Mouse (Mus musculus): ENCODE measurements at regions not wholly inside any gene's neighbourhood (a gene's known extent, or its start where the extent isn't known, plus 50 kb on each side); places are given as distances from the start of the nearest gene placed in this dataset.

DNA sequence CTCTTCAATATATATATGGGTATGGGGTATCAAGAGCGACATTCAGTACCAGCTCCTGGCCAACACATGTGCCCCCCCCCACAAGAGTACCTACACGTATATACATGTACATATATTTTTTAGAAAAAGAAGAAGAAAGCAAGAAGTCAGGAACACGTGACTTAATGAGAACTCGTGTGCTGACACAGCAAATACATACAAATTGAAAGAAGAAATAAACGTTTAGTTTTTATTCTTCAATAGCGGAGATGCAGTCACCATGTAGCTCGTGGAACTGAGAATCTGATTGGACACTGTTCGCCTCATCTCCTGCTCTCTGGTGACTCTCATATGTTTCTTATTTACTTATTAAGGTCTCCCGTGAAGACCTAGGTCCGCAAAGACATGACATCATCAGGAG is 80.3 kb upstream of the Six2 start:
- Histone ChIP-seq H3K4me1 (replicated peaks; ENCODE audit: control insufficient read depth, insufficient read depth, low read length) (no peaks in the 10 kb centered on the region; the same call in 1 of the 2 replicates), H3K4me2 (ENCODE audit: low read depth, low read length) (no peak overlapping the region), H3K9me3 (ENCODE audit: control insufficient read depth, low read length) (no peaks in the 10 kb centered on the region), H3K4me3 (ENCODE audit: low read length) (no peak overlapping the region), H3K36me3 (ENCODE audit: control insufficient read depth, insufficient read depth, low read length) (no peaks in the 10 kb centered on the region), H3K27me3 (ENCODE audit: control insufficient read depth, insufficient read depth, low read depth, low read length) (no peaks in the 10 kb centered on the region), H3K9ac (ENCODE audit: low read length) (no peak overlapping the region), H3K27ac (ENCODE audit: low read length) (no peak overlapping the region)
- 82% methylated on average over 10 of the region's 10 CpGs for WGBS
- no peak for ATAC-seq (ENCODE audit: low read depth)

DNA sequence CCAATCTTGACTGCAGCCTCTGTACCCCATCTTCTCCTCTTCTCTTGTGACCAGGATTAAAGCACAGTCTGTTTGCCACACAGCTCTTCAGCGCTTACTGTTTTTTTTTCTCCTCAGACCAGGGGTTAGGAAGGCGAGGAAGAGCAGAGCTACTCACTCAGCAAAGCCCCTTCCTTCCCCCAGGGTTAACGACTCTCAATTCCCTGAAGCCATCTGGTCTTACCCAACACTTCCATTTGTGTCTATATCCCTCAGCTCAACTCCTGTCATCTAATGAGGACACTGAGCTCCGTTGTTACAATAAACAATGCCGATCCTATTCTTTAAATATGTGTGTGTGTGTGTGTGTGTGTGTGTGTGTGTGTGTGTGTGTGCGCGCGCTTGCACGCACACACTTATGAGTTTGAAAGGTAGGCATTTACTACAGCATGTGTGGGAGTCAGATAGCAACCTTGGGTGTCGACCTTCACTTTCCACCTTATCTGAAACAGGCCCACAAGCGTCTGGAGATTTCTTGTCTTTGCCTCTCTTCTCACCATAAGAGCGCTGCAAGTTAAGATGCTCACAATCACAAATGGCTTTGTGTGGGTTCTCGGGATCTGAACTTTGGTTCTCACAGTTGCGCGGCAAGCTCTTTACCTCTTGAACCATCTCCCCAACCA is 79.3 kb upstream of the Six2 start:
- H3K4me2 ChIP-seq (ENCODE audit: low read depth, low read length), result no peak overlapping the region
- ATAC-seq (ENCODE audit: low read depth), result no peak
- H3K9me3 ChIP-seq (ENCODE audit: control insufficient read depth, low read length), result no peaks in the 10 kb centered on the region
- no peak overlapping the region for H3K27ac ChIP-seq (ENCODE audit: low read length)
- H3K9ac ChIP-seq (ENCODE audit: low read length), result no peak overlapping the region
- no peaks in the 10 kb centered on the region; the same call in 1 of the 2 replicates for H3K4me1 ChIP-seq (replicated peaks; ENCODE audit: control insufficient read depth, insufficient read depth, low read length)
- H3K36me3 ChIP-seq (ENCODE audit: control insufficient read depth, insufficient read depth, low read length), result no peaks in the 10 kb centered on the region
- H3K4me3 ChIP-seq (ENCODE audit: low read length), result no peak overlapping the region
- 65% methylated on average over 15 of the region's 15 CpGs for WGBS
- no peaks in the 10 kb centered on the region for H3K27me3 ChIP-seq (ENCODE audit: control insufficient read depth, insufficient read depth, low read depth, low read length)

DNA sequence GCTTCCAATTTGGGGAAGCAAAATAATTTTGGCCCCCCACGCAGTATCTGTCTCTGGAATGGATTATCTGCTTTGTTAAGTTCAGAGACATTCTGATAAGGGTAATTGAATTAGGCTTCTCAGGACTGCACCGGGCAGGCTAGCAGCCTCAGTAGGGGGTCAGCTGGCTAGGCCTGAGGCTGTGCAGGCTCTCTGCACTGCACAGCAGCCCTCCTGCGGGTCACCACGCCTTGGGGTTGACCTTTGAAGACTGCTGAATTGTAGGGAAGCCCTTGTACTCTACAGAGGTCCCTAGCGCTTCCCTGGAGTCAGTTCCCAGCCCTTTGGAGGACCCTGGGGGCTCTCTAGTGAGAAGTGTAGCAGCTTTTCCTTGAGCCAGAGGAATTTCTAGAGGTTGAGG is 78.5 kb upstream of the Six2 start:
- Histone ChIP-seq H3K9ac (ENCODE audit: low read length) (no peak overlapping the region), H3K4me2 (ENCODE audit: low read depth, low read length) (no peak overlapping the region), H3K9me3 (ENCODE audit: control insufficient read depth, low read length) (no peaks in the 10 kb centered on the region), H3K4me3 (ENCODE audit: low read length) (no peak overlapping the region), H3K4me1 (replicated peaks; ENCODE audit: control insufficient read depth, insufficient read depth, low read length) (no peaks in the 10 kb centered on the region; the same call in 1 of the 2 replicates), H3K36me3 (ENCODE audit: control insufficient read depth, insufficient read depth, low read length) (no peaks in the 10 kb centered on the region), H3K27ac (ENCODE audit: low read length) (no peak overlapping the region), H3K27me3 (ENCODE audit: control insufficient read depth, insufficient read depth, low read depth, low read length) (no peaks in the 10 kb centered on the region)
- 14% methylated on average over 5 of the region's 5 CpGs for WGBS
- ATAC-seq (ENCODE audit: low read depth), result no peak

DNA sequence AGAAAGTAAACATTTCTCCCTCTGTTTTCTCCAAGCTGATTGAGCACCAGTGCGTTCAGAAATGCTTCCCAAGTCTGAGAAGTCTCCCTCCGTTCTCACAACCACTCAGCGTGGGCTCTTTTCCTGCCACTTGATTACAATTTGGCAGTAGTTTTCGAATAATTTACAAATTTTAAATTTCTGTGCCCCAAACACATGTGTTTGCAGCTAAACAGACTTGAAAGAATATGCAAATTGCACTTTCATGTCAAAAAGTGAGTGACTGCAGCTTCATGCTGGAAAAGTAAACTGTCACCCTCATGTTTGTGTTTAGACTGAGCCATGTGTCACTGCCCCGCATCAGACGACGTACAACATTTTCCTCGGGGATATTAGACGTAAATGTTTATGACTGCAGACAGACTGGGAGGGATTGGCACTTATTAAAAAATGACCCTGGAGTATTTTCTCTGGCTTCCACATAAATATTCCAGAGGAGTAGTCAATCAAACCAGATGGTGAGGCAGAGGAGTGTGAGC is 70.6 kb upstream of the Six2 start:
- Histone ChIP-seq H3K27ac (ENCODE audit: low read length) (no peak overlapping the region), H3K4me1 (replicated peaks; ENCODE audit: control insufficient read depth, insufficient read depth, low read length) (no peaks in the 10 kb centered on the region), H3K9ac (ENCODE audit: low read length) (no peak overlapping the region), H3K36me3 (ENCODE audit: control insufficient read depth, insufficient read depth, low read length) (no peaks in the 10 kb centered on the region), H3K4me3 (ENCODE audit: low read length) (no peak overlapping the region), H3K9me3 (ENCODE audit: control insufficient read depth, low read length) (no peaks in the 10 kb centered on the region), H3K27me3 (ENCODE audit: control insufficient read depth, insufficient read depth, low read depth, low read length) (no peaks in the 10 kb centered on the region), H3K4me2 (ENCODE audit: low read depth, low read length) (no peak overlapping the region)
- peak; percentile 59; the same call in 1 of the 2 replicates for ATAC-seq (ENCODE audit: low read depth)
- 30% methylated on average over 9 of the region's 9 CpGs for WGBS

DNA sequence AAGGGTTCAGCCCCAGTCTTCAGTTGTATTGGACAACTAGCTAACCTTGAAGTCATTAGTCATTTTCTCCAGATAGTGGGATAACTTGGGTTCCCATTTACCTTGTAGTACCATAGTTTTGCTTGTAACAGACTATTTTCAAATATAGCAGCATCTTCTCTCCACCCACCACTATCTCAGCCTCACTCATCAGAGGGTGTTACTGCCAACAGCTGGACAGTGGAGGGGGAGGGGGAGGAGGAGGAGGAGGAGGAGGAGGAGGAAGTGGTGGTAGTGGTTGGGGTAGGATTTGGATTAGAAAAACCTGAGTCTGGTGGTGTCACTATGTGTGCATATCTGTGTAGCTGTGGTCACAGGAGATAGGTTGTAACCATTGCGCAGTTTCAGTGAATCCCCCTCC is 69.6 kb upstream of the Six2 start:
- ATAC-seq (ENCODE audit: low read depth), result no peak
- WGBS, result 53% methylated on average over 1 of the region's 1 CpGs
- no peaks in the 10 kb centered on the region for H3K36me3 ChIP-seq (ENCODE audit: control insufficient read depth, insufficient read depth, low read length)

GRCm38 (mm10) chr17:85755557-85755956 is 67.5 kb upstream of the Six2 start:
- Histone ChIP-seq H3K9me3 (ENCODE audit: control insufficient read depth, low read length) (no peaks in the 10 kb centered on the region), H3K27me3 (ENCODE audit: control insufficient read depth, insufficient read depth, low read depth, low read length) (no peaks in the 10 kb centered on the region), H3K4me3 (ENCODE audit: low read length) (no peak overlapping the region), H3K27ac (ENCODE audit: low read length) (no peak overlapping the region), H3K4me1 (replicated peaks; ENCODE audit: control insufficient read depth, insufficient read depth, low read length) (no peaks in the 10 kb centered on the region), H3K9ac (ENCODE audit: low read length) (no peak overlapping the region), H3K36me3 (ENCODE audit: control insufficient read depth, insufficient read depth, low read length) (no peaks in the 10 kb centered on the region), H3K4me2 (ENCODE audit: low read depth, low read length) (no peak overlapping the region)
- no peak for ATAC-seq (ENCODE audit: low read depth)
- WGBS, result 71% methylated on average over 2 of the region's 2 CpGs

More for the DNA sequence above, 69.6 kb upstream of the Six2 start:
- no peak overlapping the region for H3K4me3 ChIP-seq (ENCODE audit: low read length)
- H3K27ac ChIP-seq (ENCODE audit: low read length), result no peak overlapping the region
- no peaks in the 10 kb centered on the region for H3K27me3 ChIP-seq (ENCODE audit: control insufficient read depth, insufficient read depth, low read depth, low read length)
- H3K9ac ChIP-seq (ENCODE audit: low read length), result no peak overlapping the region
- no peaks in the 10 kb centered on the region for H3K4me1 ChIP-seq (replicated peaks; ENCODE audit: control insufficient read depth, insufficient read depth, low read length)
- no peak overlapping the region for H3K4me2 ChIP-seq (ENCODE audit: low read depth, low read length)
- no peaks in the 10 kb centered on the region for H3K9me3 ChIP-seq (ENCODE audit: control insufficient read depth, low read length)

- WGBS, result 27% methylated on average over 10 of the region's 10 CpGs
- no peaks in the 10 kb centered on the region for H3K4me1 ChIP-seq (replicated peaks; ENCODE audit: control insufficient read depth, insufficient read depth, low read length)
- H3K9ac ChIP-seq (ENCODE audit: low read length), result no peak overlapping the region
- ATAC-seq (ENCODE audit: low read depth), result no peak
- H3K4me2 ChIP-seq (ENCODE audit: low read depth, low read length), result no peak overlapping the region
- H3K4me3 ChIP-seq (ENCODE audit: low read length), result no peak overlapping the region
- H3K9me3 ChIP-seq (ENCODE audit: control insufficient read depth, low read length), result no peaks in the 10 kb centered on the region
- H3K27ac ChIP-seq (ENCODE audit: low read length), result no peak overlapping the region
- H3K27me3 ChIP-seq (ENCODE audit: control insufficient read depth, insufficient read depth, low read depth, low read length), result no peaks in the 10 kb centered on the region
- no peaks in the 10 kb centered on the region for H3K36me3 ChIP-seq (ENCODE audit: control insufficient read depth, insufficient read depth, low read length)
These were observed 60.6 kb upstream of the Six2 start for GRCm38 (mm10) chr17:85748649-85749081.

DNA sequence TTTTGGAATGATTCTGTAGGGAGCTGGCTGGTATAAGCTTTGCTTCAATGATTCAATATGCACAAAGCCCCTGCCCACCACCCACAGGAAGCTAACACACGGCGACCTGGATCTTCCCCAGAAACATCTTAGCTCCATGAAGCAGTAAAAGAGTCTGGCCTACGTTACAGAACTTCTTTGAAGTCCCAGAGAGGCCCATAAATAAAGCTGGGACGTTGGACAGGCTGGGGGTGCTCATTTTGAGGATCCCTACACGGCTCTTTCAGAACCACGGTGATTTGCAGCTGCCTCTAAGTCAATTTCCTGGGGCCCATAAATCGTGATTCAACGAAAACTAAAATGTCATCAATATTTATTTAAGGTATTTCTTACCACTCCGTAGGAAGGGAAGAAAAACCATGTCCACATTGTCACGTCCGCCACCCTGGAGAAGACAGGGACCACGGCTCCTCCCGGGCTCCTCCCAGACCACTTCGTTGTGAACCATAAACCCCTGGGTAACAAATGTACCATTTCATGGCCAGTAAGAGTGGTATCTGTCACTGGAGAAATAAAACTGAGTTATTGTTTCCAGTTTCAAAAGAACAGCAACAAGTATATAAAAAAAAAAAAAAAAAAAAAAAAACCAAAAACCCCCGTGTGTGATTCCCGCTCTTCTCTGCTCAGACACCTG is 60.0 kb upstream of the Six2 start:
- Histone ChIP-seq H3K36me3 (ENCODE audit: control insufficient read depth, insufficient read depth, low read length) (no peaks in the 10 kb centered on the region), H3K9me3 (ENCODE audit: control insufficient read depth, low read length) (no peaks in the 10 kb centered on the region), H3K9ac (ENCODE audit: low read length) (no peak overlapping the region), H3K27ac (ENCODE audit: low read length) (no peak overlapping the region), H3K4me2 (ENCODE audit: low read depth, low read length) (no peak overlapping the region), H3K4me1 (replicated peaks; ENCODE audit: control insufficient read depth, insufficient read depth, low read length) (no peaks in the 10 kb centered on the region), H3K27me3 (ENCODE audit: control insufficient read depth, insufficient read depth, low read depth, low read length) (no peaks in the 10 kb centered on the region), H3K4me3 (ENCODE audit: low read length) (no peak overlapping the region)
- ATAC-seq (ENCODE audit: low read depth), result no peak
- 54% methylated on average over 16 of the region's 16 CpGs for WGBS
